Mouse (Mus musculus) embryonic fibroblast, embryonic 13.5 days (primary cell): ENCODE measurements around the gene Nav3.

Source experiments
- CTCF ChIP-seq: IDR thresholded peaks from 2 replicates; pipeline ENCODE4 v1.5.1; 2011; ENCODE audit warnings: mild to moderate bottlenecking, control low read depth, low read length, moderate library complexity, borderline replicate concordance; ENCODE audit not compliant: insufficient read depth
- POLR2A ChIP-seq: IDR thresholded peaks from 2 replicates; pipeline ENCODE4 v1.6.1; 2011; ENCODE audit warnings: low read depth, mild to moderate bottlenecking, control low read depth, low read length, moderate library complexity

GRCm38 (mm10) chr10:109861275-109861674, 594.7 kb downstream of the Nav3 start:
- TF ChIP-seq POLR2A: no peak
- no peak for TF ChIP-seq CTCF
